Mouse (Mus musculus): ENCODE results near the gene Ankle1. TPM values are rescaled to one million over a fixed set of nuclear protein-coding genes. Genes with fewer than 3 reads are reported as not detected.
A peak's percentile ranks its signal among the peaks of the same experiment; 100 is the strongest.

Ankle1 gene
- polyA plus RNA-seq (2015; fragmentation: Nextera tagmentation; extraction: Ambion mirVana) = 9.5 and 10.3 TPM in 2 replicates

DNA sequence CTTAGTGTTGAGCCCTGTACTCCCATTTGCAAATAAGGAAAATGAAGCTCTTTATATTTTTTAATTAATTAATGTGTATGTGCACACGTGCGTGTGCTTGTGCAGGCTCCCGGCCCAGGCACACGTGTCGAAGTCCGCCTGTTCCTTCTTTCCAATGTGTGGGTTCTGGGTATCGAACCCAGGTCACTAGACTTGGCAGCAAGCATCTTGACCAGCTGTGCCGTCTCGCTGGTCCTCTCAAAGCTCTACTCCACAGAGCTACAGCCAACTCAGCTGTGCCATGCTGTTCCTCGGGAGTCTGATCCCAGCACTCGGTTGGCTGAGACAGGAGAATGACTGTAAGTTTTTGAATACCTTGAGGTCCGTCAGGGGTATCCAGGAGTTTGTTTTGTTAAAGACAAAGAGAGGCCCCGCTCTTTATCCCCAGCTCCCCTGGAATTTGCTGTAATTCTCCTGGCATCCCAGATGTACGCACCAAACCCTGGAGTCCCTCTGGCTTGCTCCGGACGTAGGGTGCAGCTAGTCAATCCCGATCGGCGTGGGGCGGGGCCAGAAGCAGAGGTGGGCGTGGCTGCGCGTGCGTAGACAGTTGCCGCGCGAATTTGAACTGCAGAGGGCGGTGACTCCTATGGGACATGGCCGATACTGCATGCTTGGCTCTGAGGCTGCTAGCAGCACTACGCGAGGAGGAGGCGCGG, at the start of gene Ankle1:
Gene Ankle1 (plus strand): TSS at position 610 of the 698 bp plus-strand sequence.
- peak; percentile 86 for ATAC-seq (ENCODE audit: low FRiP score)
- no peak within 1 kb of the TSS; the same call in 1 of the 2 replicates for H3K27ac ChIP-seq
- no peaks in the 10 kb centered on the region for H3K27me3 ChIP-seq

GRCm38 (mm10) chr8:71358026-71358425, 47.8 kb upstream of the Ankle1 start:
- ATAC-seq (ENCODE audit: low FRiP score) = no peak
- Histone ChIP-seq H3K4me1 (replicated peaks) (no peaks in the 10 kb centered on the region), H3K9me3 (no peaks in the 10 kb centered on the region), H3K4me2 (no peak overlapping the region), H3K4me3 (no peak overlapping the region), H3K36me3 (peaks cover 84% of the 10 kb centered on the region), H3K9ac (no peak overlapping the region), H3K27me3 (no peaks in the 10 kb centered on the region), H3K27ac (no peak overlapping the region)
- 94% methylated on average over 3 of the region's 3 CpGs for WGBS

More for the DNA sequence above, at the start of gene Ankle1:
- peak within 1 kb of the TSS; percentile 47 for H3K4me3 ChIP-seq
- H3K9me3 ChIP-seq = no peaks in the 10 kb centered on the region
- H3K9ac ChIP-seq = peak within 1 kb of the TSS; percentile 61
- H3K36me3 ChIP-seq = peaks cover 15% of the 10 kb centered on the region
- H3K4me1 ChIP-seq (replicated peaks) = peaks cover 21% of the 10 kb centered on the region
- peak within 1 kb of the TSS; percentile 91 for H3K4me2 ChIP-seq
- 17% methylated on average over 33 of the region's 33 CpGs for WGBS

DNA sequence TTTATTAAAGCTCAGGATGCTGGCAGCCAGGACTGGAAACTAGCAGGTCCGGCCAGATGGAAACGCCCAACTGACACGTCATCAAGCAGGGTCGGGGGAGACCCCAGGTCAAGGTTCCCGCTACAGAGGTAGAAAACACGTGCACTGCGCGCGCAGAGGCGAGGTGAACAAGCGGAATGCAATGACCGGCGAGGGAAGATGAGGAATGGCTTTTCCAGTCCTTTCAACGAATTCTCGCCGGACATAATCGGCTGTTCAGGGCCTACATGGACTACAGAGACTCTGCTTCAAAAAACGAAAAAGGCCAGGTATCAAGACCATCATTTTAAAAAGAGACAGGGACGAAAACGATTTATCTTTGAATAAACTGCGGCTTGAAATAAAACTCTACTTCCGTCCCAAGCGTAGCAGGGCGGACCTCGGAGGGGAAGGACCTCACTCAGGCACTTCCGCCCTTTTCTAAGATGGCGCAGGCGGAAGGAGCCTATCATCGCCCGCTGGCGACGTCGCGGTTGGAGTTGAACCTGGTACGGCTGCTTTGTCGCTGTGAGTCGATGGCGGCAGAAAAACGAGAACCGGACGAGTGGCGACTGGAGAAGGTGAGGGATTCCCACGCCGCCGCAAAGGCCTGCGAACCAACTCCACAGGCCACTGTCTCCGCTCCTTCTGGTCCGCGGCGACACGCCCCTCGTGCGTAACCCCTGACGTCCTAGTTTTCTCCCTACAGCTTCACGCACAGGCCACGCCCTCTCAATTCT, 38.9 kb upstream of the Ankle1 start, which contains the start of gene Use1:
Gene Use1 (plus strand): TSS at position 78 of the 758 bp plus-strand sequence.
- H3K9ac ChIP-seq = peak within 1 kb of the TSS; percentile 69
- peaks cover 13% of the 10 kb centered on the region for H3K36me3 ChIP-seq
- peak; percentile 80 for ATAC-seq (ENCODE audit: low FRiP score)
- WGBS = under 1% methylated on average over 56 of the region's 56 CpGs
- peak within 1 kb of the TSS; percentile 62 for H3K4me3 ChIP-seq
- H3K4me2 ChIP-seq = peak within 1 kb of the TSS; percentile 84
- no peaks in the 10 kb centered on the region for H3K27me3 ChIP-seq
- H3K9me3 ChIP-seq = no peaks in the 10 kb centered on the region
- peak within 1 kb of the TSS; percentile 96 for H3K27ac ChIP-seq
- H3K4me1 ChIP-seq (replicated peaks) = peaks cover 34% of the 10 kb centered on the region

DNA sequence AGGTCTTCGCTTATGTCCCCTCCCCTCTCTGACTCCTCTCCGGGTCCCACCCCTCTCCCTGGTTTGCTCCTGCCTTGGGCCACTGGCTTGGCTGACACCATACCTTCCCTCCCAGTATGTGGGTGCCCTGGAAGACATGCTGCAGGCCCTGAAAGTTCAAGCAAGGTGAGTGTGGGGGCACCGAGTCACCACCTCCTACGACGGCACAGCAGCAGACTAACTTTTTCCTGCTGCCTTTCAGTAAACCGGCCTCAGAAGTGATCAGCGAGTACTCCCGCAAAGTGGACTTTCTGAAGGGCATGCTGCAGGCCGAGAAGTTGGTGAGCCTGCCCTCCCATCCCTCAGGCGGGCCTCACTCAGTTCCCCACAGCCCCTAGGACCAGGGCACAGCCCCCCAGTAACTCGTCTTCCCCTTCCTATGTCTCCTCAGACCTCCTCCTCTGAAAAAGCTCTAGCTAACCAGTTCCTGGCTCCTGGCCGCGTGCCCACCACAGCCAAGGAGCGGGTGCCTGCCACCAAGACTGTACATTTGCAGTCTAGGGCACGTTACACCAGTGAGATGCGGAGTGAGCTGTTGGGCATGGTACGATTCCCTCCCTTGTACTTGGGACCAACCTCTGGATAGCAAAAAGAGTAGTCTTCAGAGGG, 38.2 kb upstream of the Ankle1 start:
- Histone ChIP-seq H3K36me3 (peaks cover 13% of the 10 kb centered on the region), H3K27me3 (no peaks in the 10 kb centered on the region), H3K4me2 (peak overlapping the region; percentile 84), H3K4me1 (replicated peaks) (peaks cover 34% of the 10 kb centered on the region), H3K27ac (peak overlapping the region; percentile 96), H3K9me3 (no peaks in the 10 kb centered on the region), H3K4me3 (peak overlapping the region; percentile 62), H3K9ac (peak overlapping the region; percentile 69)
- peak; percentile 2; the same call in 1 of the 2 replicates for ATAC-seq (ENCODE audit: low FRiP score)
- 53% methylated on average over 17 of the region's 17 CpGs for WGBS

- Histone ChIP-seq H3K9me3 (no peaks in the 10 kb centered on the region), H3K9ac (no peak overlapping the region; the same call in 1 of the 2 replicates), H3K27ac (0 out of 2 replicates have a peak overlapping the region, but pooled peaks have one; percentile 96), H3K4me3 (0 out of 2 replicates have a peak overlapping the region, but pooled peaks have one; percentile 62), H3K4me2 (peak overlapping the region; percentile 84), H3K36me3 (peaks cover 14% of the 10 kb centered on the region), H3K27me3 (no peaks in the 10 kb centered on the region), H3K4me1 (replicated peaks) (peaks cover 34% of the 10 kb centered on the region)
- no peak for ATAC-seq (ENCODE audit: low FRiP score)
Observed at GRCm38 (mm10) chr8:71368366-71368765, 37.4 kb upstream of the Ankle1 start.

- H3K9ac ChIP-seq = no peak overlapping the region
- no peak overlapping the region for H3K27ac ChIP-seq
- no peaks in the 10 kb centered on the region for H3K9me3 ChIP-seq
- no peak for ATAC-seq (ENCODE audit: low FRiP score)
- peaks cover 34% of the 10 kb centered on the region for H3K4me1 ChIP-seq (replicated peaks)
- no peak overlapping the region for H3K4me3 ChIP-seq
- peaks cover 22% of the 10 kb centered on the region for H3K36me3 ChIP-seq
- WGBS = 93% methylated on average over 10 of the region's 10 CpGs
- no peak overlapping the region for H3K4me2 ChIP-seq
- H3K27me3 ChIP-seq = no peaks in the 10 kb centered on the region
Observed at GRCm38 (mm10) chr8:71369040-71369718, 36.6 kb upstream of the Ankle1 start.

- peak overlapping the region; percentile 72; the same call in 1 of the 2 replicates for H3K9ac ChIP-seq
- peaks cover 29% of the 10 kb centered on the region for H3K36me3 ChIP-seq
- H3K27me3 ChIP-seq = no peaks in the 10 kb centered on the region
- H3K27ac ChIP-seq = peak overlapping the region; percentile 89
- H3K4me3 ChIP-seq = peak overlapping the region; percentile 66
- peak overlapping the region; percentile 54 for H3K4me2 ChIP-seq
- no peaks in the 10 kb centered on the region for H3K9me3 ChIP-seq
- WGBS = 29% methylated on average over 5 of the region's 5 CpGs
- H3K4me1 ChIP-seq (replicated peaks) = peaks cover 44% of the 10 kb centered on the region
- no peak for ATAC-seq (ENCODE audit: low FRiP score)
Observed at GRCm38 (mm10) chr8:71370711-71371235, 35.0 kb upstream of the Ankle1 start.

DNA sequence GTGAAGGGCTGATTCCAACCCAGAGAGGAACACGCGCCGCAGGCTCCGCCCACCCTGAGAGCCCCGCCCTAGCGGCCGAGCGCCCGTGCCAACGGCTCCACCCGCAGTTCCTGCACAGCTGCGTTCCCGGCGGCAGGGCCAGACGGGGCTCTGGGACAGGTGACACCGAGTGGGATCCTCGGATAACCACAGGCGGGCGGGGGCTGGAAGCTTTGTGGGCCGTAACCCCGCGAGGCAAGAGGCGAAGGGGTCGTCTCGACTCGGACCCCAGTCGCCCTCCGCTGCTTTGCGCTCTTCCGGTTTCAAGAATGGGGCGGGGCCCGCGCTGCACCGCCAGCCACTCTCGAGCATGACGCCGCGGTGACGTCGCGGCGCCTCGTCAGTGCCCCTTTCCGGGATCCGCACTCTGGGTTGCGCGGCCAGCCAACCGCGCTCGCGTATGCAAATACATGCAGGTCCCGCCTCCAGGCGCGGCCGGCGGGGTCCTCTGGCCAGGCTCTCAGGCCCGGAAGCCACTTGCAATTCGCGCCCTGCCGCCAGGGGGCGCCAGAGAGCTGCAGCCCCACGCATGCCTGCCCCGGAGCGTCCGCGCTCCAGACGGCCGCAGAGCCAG, 34.5 kb upstream of the Ankle1 start, which contains the start of gene Ocel1:
Gene Ocel1 (plus strand): TSS at position 63 of the 613 bp plus-strand sequence.
- peak within 1 kb of the TSS; percentile 89 for H3K27ac ChIP-seq

GRCm38 (mm10) chr8:71372427-71372826, 33.4 kb upstream of the Ankle1 start:
- H3K4me3 ChIP-seq = no peak overlapping the region
- ATAC-seq (ENCODE audit: low FRiP score) = no peak
- peaks cover 32% of the 10 kb centered on the region for H3K36me3 ChIP-seq
- no peak overlapping the region for H3K27ac ChIP-seq
- no peaks in the 10 kb centered on the region for H3K27me3 ChIP-seq
- H3K4me1 ChIP-seq (replicated peaks) = peaks cover 50% of the 10 kb centered on the region
- H3K4me2 ChIP-seq = no peak overlapping the region
- H3K9me3 ChIP-seq = no peaks in the 10 kb centered on the region
- no peak overlapping the region for H3K9ac ChIP-seq
- 87% methylated on average over 12 of the region's 12 CpGs for WGBS

More for the DNA sequence above, 34.5 kb upstream of the Ankle1 start, which contains the start of gene Ocel1:
- no peaks in the 10 kb centered on the region for H3K9me3 ChIP-seq
- no peaks in the 10 kb centered on the region for H3K27me3 ChIP-seq
- peak; percentile 84 for ATAC-seq (ENCODE audit: low FRiP score)
- H3K4me3 ChIP-seq = peak within 1 kb of the TSS; percentile 66
- WGBS = 1% methylated on average over 68 of the region's 68 CpGs
- H3K36me3 ChIP-seq = peaks cover 29% of the 10 kb centered on the region
- peaks cover 45% of the 10 kb centered on the region for H3K4me1 ChIP-seq (replicated peaks)
- peak within 1 kb of the TSS; percentile 54 for H3K4me2 ChIP-seq
- peak within 1 kb of the TSS; percentile 72; the same call in 1 of the 2 replicates for H3K9ac ChIP-seq

- no peak for ATAC-seq (ENCODE audit: low FRiP score)
- H3K4me1 ChIP-seq (replicated peaks) = peaks cover 48% of the 10 kb centered on the region
- no peak overlapping the region for H3K27ac ChIP-seq
- H3K4me3 ChIP-seq = no peak overlapping the region
- no peak overlapping the region for H3K9ac ChIP-seq
- H3K4me2 ChIP-seq = no peak overlapping the region
- no peaks in the 10 kb centered on the region for H3K27me3 ChIP-seq
- peaks cover 37% of the 10 kb centered on the region for H3K36me3 ChIP-seq
- 89% methylated on average over 3 of the region's 3 CpGs for WGBS
- no peaks in the 10 kb centered on the region for H3K9me3 ChIP-seq
Observed at GRCm38 (mm10) chr8:71373000-71373399, 32.8 kb upstream of the Ankle1 start.

Measured in hindbrain, embryonic 13.5 days (tissue).